Mouse (Mus musculus) urinary bladder, postnatal 36 days (tissue): ENCODE measurements at regions not wholly inside any gene's neighbourhood (a gene's known extent, or its start where the extent isn't known, plus 50 kb on each side); places are given as distances from the start of the nearest gene placed in this dataset.
A peak's percentile ranks its signal among the peaks of the same experiment; 100 is the strongest.

ENCODE experiments used
- DNase-seq, 2 experiments: peaks; one replicate each; pipeline ENCODE4 v3.0.0; 2022; ENCODE audit warnings: low spot score in 2 of 2, mixed read lengths in 1 of 2

DNA sequence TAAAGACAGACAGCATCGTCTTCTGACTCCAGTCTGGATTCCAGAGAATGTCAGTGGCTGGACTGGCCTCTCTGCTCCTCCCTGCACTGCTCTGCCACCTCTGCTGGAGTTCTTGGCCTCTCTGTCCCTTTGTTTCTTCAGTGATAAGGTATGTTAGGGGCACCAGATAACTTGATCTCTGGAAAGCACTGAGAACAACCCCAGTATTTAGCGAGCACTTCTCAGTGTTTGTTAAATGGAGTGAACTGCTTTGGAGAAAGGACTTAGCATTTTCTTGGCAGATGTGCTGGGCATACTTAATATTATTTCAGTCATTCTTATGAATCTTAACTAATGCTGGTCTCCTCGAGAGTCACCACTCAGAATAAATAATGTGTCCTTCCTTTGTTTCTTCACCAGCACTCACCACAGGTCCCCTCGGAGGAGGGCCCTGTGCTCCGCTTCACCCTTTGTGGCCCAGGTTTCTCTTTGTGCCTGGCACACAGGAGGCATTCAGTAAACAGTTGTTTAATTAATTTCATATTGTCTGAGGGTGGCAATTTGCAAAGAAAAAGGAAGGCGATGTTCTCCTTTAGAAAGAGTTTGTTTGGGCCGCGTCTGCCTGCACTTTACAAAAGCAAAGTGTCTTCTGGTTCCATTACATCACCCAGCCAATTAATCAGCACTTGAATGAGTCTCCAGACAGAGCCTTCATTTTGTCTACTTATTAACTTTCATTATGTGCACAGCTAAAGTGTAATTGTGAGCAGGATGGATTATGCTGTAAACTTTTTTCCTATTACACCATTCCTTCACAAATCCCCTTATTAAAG is 307.1 kb upstream of the Adamts16 start:
- DNase-seq = no peak

DNA sequence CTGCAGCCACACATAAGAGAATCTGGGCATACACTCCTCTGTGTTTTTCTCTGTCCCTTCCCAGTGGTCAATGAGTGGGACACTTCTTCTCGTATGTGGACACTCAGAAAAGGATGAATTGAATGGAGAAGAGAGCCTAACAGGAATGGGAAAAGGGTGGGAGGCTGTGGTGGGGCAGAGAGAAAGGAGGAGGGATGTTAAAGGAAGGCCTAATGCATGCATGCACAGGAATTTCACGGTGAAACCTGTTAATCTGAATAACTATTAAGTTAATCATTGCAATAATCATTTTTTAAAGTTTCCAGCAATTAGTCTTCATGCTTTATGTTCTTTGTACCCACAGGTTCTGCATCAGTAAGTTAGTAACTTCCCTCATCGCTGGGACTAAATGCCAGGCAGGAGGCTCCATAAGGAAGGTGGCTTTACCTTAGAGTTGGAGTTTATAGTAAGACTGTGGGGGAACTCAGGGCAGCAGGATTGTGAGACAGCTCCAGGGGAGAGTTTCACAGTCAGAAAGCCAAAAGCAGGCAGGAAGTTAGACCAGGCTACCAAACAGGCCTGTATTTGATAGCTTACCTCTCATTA is 305.3 kb upstream of the Adamts16 start:
- no peak for DNase-seq

DNA sequence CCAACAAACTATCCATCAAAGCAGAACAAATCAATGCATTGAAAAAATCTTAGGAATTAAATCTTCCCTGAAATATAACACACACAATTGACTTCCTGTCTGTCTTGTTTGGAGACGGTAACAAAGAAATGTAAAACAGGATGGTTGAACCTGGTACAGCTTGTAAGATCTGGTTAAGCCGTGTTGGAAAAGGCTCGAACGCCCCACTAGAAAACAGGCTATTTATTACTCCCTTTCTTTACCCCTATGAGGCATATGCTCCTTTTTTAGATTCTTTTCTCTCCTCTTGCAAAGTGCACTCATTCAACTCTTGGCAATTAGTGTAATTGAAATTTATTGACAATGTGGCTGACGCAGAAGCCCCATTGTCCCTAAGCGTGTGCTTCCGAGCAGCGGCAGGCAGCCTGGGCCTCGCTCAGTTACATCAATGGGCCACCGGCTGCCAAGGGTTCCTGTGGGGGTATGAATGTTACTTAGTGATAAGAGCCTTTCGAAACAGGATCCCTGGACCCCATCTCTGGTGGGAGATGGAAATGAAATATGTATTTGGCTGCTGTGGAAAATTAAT is 297.2 kb upstream of the Adamts16 start:
- DNase-seq = no peak

DNA sequence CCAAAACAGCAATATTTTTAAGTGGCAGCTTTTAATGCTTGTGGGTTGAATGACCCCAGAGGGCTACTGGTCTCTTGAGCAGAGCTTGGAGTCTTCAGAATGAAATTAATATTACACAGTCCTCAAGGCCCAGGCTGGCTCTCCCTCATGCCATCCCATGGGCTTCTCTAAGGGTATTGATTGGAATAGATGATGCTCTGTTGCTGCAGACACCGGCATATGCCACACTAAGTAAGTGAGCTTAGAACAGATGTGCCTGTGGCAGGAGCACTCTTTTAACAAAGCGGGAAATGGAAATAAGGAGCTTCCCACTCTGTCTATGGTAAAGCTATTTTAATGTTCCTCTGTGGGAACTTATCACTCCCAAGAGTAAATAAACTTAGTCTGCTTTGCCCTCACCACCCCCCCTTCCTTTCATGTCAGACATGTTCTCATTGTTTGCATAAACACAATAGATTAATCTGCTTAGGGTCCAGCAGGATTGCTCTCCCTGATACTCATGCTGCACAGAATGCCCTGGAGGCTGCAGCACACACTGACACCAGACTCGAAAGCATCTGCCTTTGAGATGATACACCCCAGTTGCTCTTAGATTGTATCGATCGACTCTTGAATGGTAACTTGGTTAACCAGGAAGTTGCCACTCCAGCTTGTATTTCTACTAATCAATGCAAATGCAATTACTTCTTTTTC is 294.5 kb upstream of the Adamts16 start:
- no peak for DNase-seq

DNA sequence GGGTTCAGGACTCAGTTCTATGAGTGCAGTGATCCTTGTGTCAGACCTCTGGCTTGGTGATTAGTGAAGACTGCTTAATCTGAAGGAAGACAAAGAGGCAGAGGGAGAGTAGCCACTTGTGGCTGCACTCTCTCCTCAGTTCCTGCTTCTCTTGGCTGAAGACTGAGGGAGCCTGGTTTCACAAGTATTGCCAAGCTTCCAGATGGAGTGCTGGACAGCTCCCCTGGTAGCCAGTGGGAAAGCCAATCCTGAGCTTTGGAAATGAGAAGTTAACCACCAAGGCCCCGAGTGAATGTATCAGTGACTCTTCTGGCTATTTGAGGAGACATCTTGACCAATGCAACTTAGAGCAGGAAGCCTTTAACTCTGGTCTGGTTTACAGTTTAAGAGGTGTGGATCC is 279.9 kb upstream of the Adamts16 start:
- no peak for DNase-seq

DNA sequence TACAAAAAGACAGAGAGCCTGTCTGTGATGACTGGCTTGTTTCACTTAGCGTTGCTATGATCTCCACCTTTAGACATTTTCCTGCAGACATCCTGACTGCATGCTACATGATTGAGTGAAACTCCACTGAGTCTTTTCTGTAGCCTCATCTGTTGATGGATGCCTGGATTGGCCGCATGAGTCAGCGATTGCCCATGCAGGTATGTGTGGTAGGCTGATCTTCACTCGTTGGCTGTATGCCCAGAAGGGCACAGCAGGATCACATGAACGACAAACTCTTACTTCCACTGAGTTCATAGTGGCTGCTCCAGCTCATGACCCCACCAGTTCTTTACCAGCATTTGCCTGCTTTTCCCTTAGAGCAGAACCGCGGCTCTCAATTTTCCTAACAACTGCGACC is 266.6 kb upstream of the Adamts16 start:
- peak in 1 of 2 experiments; percentile 13 for DNase-seq

DNA sequence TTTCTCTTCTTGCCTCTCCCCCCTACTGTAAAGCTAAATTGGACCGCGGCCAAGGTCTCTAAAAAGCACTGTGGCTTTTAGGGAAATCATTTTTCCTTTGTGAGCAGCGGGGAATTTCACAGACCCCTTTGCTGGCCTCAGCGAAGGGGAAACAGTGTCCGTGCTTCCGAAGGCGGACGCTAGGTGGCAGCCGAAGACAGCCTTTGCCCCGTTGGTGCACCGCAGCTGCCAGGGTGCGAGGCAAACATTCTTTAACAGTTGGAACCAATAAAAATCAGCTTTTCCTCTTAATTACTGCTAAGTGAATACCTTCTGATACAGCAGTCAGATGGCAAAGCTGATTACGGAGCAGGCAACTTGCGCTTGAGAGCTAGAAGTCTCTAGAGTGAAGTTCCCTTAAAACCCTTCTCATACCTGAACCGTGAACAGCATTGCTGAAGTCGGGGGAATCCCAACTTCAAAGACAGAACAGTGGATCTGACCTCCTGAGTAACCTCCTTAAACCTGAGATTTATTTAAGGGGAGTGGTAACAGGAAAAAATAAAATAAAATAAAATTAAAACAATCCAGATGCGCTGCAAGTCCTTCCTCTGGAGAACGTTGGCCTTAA is 263.7 kb upstream of the Adamts16 start:
- DNase-seq = peak; percentile 12 to 36

DNA sequence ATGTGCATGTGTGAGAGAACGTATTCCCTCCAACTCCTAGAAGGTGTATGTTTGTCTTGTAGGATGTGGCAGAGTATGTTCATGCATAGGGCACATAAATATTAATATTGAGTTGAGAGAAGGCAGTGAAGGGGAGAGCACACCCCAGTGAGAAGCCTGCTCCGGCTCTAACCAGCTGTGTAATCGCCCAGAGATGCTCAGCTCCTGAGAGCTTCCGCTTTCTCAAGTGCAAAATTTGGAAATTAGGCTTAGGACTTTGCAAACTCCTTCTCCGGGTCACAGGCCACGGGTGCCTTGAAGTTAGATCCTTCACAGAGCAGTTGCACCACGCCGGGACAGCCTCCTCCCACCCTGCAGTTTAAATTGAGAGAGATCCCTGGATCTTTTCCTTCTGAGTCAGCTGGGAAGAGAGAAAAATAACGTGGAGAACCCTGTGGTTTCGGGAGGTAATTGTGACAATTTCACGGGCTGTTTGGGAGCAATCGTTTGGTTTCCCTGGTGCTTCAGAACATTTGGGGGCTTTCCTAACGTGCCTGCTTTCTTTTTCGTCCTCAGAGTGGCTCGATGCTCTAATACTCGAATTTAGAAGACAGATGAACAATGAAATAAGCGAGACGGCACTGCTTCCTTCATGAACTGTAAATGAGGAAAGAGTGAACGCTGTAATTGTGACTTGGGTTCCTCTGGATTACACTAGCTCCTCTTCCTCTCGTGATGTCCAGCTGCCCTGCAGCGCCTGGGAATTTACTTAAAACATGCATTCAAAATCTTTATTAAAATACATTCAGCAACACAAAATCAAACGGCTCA is 263.0 kb upstream of the Adamts16 start:
- no peak for DNase-seq

DNA sequence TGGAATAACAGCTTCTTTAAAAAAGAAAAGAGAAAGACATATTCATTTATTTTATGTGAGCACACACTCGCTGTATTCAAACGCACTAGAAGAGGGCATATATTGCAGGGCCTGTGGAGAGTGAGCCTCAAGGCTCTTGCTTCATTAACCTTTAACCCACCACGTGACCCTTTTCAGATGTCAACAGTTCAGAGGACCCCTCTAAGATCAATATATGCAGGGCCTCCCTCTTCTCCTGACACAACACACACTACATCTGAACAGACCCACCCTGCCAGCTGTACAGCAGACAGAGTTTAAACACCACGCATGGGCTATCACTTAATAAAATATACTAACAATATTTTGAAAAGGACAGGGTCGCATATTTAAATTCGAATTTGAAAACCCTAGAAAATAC is 242.7 kb upstream of the Adamts16 start:
- DNase-seq = no peak

DNA sequence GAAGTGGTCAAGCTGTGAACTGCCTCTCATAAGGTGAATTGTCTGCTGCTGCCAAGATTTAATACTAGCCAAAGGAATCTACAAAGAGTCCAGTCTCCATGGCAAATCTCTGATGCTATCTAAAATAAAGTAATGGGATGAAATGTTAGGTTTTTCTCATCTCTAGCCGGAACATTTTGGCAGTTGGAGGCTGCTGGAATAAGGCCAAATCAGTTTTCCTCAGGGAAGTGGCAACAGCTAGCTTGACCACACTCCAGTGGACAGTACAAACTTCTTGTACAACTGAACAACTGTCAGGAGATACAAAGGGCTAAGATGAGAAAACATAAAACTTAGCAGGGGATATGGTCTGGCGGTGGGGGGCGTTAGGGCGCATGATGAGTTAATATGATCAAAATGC is 234.3 kb upstream of the Adamts16 start:
- DNase-seq = no peak

DNA sequence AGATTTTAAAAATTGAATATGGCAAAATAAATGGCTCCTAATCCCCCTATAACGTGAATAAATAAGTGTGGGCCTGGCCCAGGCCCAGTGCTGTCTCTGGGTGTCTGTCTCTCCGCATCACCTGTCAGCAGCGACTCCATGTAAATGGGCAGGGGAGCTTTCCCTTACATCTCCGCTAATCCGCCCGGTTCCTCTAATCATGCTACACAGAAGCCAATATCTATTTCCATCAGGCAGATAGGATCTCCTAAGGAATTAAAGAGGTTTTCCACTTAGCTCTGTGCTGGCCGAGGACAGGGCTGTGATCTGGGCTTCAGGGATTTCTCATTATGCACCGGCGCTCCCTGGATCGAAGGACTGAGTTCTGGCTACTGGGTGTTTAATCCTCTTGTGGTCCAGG is 232.4 kb upstream of the Adamts16 start:
- DNase-seq = no peak

DNA sequence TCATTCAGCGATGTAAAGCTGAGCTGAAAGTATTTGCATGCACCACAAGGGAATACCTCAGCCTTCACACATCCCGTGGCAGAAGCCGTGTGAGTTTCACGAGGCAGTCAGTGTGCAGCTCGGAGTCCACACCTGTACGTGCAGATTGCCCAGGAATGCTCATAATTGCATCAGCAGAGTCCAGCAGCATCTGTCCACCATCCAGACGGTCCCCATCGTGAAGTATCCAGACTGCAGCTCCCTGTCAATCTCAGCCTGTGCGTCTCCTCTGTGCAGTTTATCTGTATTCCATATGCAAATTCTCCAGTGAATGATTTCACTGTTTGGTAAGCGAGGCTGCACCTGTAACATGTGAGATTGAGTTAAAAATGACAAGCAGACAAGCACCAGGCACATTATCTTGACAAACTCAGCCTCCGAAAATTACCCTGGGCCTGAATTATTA is 227.2 kb upstream of the Adamts16 start:
- DNase-seq = no peak

DNA sequence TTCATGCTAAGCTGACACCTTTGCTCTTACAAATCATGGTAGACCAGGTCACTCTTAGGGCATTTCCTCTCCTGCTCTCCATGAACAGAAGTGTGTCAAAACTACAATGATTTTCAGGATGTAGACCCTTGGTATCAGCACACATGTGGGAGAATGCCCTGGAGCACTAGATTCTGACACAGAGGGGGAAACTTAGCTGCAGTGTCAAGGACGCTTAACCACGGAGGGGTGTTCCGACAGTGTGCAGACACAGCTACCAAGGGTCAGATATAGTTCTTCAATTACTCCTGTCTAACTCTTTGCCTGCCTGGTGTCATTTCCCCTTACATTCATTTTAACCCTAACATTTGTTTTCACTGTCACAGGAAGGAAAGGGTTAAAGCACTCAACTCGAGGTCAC is 226.4 kb upstream of the Adamts16 start:
- no peak for DNase-seq

DNA sequence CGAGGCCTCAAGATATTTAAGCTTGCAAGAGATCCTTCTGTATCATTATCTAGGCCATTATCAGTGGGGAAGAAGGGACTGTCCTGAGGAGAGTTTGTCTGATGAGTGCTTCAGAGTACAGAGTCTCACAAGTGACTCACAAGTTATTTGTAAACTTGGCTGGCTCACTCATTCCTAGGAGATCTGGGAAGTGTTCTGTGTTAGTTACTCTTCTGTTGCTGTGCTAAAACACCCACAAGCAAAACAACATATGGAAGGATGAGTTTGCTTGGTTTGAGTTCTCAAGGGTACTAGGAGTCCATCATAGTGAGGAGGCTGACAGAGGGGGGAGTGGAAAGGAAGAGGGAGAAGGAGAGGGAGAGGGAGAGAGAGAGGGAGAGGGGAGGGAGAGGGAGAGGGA is 224.0 kb upstream of the Adamts16 start:
- DNase-seq = no peak

DNA sequence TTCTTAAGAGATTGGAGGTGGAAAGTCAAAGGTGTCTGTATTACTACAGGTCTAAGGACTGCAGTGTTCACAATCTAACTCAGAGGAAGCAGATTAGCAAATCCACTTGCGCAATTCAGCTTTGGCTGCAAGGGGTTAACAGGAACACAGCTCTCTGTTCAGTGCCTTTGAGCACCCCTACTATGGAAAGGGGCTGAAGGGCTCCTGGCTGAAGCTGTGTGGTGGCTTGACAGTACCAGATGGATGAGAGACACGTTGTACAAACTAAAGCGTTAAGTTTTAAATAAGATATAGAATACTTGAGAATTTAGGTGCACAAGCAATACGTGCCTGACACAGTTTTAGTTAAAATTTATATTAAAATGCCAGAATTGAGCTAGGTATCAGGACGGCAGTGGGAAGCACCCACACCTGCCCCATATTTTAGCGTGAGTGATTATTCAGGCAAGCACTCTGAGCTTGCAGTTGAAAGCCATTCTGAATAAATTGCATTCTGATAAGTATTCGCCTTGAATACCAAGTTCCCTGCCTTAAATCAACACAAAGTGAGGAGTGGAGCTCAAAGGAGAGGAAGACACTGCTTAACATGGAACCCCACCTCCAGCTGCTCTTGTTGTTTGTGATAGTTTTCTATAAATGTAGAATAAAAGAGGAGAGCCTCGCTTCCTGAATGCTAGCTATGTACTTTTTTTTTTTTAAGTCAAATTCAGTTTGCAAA is 223.1 kb upstream of the Adamts16 start:
- DNase-seq = no peak

DNA sequence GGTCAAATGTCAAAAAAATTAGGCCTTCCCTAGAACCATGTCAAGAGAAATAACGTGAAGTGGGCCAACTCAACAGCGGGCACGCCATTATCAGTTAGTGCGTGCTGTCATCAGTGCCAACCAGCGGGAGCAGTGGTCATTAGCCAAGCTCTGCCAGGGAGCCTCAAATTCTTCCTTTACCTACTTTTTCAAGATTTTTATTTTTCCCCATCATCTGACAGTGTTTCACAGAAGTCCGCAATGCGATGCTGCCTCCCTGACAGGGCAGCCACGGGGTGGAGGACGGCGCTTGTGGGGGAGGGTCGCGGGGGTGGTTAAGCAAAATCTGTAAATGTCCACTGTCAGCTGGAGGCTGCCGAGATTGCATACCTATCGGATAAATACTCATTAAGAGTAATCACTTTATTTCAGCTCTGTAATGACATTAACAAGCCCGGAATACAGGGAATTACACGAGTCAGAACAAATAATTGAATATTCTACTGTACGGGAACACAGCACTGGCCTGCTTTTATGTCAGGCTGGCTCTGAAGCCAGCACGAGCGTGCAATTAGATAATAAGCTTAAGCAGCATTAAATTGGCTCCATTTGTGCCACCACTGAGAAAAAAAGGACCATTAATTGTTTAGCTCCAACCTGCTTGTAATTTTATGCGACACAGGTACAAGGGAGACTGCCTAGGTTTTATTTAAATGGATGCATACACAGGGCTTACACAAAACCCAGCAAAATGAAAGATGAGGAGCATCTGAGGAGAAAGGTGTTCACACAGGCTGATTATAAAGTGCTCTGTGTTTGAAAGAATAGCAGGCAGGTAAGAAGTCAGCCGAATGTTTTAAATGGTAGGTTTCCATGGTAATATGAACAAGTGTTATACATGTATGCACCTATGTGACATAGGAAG is 212.0 kb upstream of the Adamts16 start:
- no peak for DNase-seq

DNA sequence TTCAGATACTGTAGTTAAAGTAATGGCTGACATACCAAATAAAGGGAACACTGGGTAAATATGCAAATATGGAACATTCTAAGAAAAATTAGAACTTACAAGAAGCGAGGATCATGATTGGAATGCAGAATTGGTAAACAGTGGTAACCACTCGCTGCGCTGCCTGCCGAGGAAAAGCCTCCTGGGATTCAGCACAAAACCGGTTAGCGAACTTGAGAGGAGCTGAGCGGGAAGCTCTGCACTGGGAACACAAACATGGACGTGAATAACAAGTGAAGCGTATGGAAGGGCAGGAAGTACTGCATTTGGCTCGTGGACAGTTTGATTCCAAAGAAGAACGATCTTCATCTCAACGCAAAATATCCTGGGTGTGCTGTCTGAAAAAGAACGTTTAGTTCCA is 209.0 kb upstream of the Adamts16 start:
- DNase-seq = no peak

DNA sequence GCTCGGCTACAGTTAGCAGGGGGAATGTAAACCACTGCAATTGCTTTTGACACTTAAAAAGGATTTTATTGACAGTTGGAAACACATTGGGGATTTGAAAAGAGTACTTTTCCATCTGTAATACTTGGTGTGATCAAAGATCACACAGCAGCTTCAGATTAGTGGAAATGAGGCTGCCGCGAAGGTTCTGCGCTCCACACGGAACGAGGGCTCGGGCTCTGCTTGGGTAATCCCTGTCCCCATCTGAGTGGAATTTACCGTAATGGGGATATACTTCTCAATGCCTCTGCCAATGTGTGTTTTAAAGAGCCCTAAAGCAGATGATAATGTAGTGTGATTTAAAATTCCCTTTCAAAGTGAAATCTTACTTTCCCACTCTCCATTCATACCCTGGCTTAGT is 194.4 kb upstream of the Adamts16 start:
- no peak for DNase-seq

DNA sequence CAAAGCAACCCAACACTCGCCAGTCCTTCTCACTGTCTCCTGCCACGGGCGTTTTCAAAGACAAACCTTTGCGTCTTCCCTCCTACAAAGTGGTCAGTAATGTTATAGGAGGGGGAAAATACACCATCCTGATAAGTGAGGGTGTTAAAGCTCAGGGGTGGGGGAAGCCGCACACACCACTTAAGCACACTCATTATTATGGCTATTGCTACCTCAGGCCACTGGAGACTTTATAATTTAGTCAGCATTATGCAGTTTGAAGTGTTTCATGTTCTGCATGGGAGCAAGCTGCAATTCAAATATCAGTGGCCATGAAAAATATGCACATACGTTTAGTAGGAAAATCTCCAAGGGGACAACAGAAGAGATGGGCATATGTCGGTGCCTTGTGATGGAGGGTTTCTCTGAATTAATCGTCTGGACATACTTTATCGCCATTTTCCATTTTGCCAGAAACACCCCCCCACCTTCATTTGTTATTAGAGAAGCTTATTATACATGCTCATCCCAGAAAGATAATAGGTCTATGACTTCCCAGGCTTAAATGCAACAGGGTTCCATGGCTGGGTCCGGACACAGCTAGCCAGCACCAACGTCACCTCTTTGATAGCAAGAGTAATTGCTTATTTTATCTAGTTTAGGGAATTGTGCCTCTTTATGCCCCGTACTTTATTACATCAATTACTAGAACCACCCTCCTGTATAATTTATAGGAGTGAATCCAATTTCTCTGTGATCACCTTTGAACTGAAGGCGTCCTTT is 193.5 kb upstream of the Adamts16 start:
- DNase-seq = no peak
